Mouse (Mus musculus) intestine, postnatal 0 days (tissue): Measurements from ENCODE around the gene Siglece. TPM values are rescaled to one million over a fixed set of nuclear protein-coding genes. Genes with fewer than 3 reads are reported as not detected.

Source experiments
- ATAC-seq: fragments of 200-750 bp; cut with Nextera tagmentation; 2 replicates; pipeline ENCODE4 v1.8.0; 2017; ENCODE audit warnings: mild to moderate bottlenecking, moderate TSS enrichment, moderate library complexity
- H3K27ac ChIP-seq: fragments of 300-500 bp; sonication (generic); 2 replicates; pipeline ENCODE4 v1.5.1; 2014; ENCODE audit warnings: mild to moderate bottlenecking, low read depth, low read length, moderate library complexity
- H3K27me3 ChIP-seq: fragments of 300-500 bp; sonication (generic); replicated peaks from 2 replicates; pipeline ENCODE4 v1.6.1; 2014; ENCODE audit warnings: low read length, mixed read lengths; ENCODE audit not compliant: control insufficient read depth, insufficient read depth
- H3K36me3 ChIP-seq: fragments of 300-500 bp; sonication (generic); 2 replicates; pipeline ENCODE4 v1.6.1; 2014; ENCODE audit warnings: mild to moderate bottlenecking, moderate library complexity; ENCODE audit not compliant: control insufficient read depth, insufficient read depth
- H3K4me1 ChIP-seq: fragments of 300-500 bp; sonication (generic); replicated peaks from 2 replicates; pipeline ENCODE4 v1.6.1; 2014; ENCODE audit warnings: antibody characterized with exemption, low read length, mixed read lengths; ENCODE audit not compliant: control insufficient read depth, insufficient read depth
- H3K4me2 ChIP-seq: fragments of 300-500 bp; sonication (generic); replicated peaks from 2 replicates; pipeline ENCODE4 v1.6.1; 2014; ENCODE audit warnings: low read depth, mild to moderate bottlenecking, moderate library complexity
- H3K4me3 ChIP-seq: fragments of 300-500 bp; sonication (generic); 2 replicates; pipeline ENCODE4 v1.5.1; 2014; ENCODE audit warnings: low read depth, low read length
- H3K9ac ChIP-seq: fragments of 300-500 bp; sonication (generic); 2 replicates; pipeline ENCODE4 v1.6.1; 2014; ENCODE audit warnings: mild to moderate bottlenecking, low read depth, low read length
- H3K9me3 ChIP-seq: fragments of 300-500 bp; sonication (generic); 2 replicates; pipeline ENCODE4 v1.6.1; 2016; ENCODE audit warnings: mixed run types; ENCODE audit not compliant: control insufficient read depth
- CTCF ChIP-seq: sonication (generic); IDR thresholded peaks from 2 replicates; pipeline ENCODE4 v1.5.1; 2016; ENCODE audit warnings: low read depth, mild to moderate bottlenecking, control low read depth, antibody characterized with exemption, moderate library complexity
- WGBS: fragments of 180-500 bp; shearing (Covaris S2); extraction: QIAGEN DNeasy Blood & Tissue Kit; methylation state at CpG from one replicate; pipeline ENCODE4 v1.1.7; 2014; 5-methylcytosine and 5-hydroxymethylcytosine counted together
- polyA plus RNA-seq: library from polyadenylated mRNA; unstranded; fragments of >200 nt; fragmentation: Nextera tagmentation; extraction: Ambion mirVana; gene quantifications from 2 replicates; pipeline ENCODE4 v1.2.1, GENCODE M21; 2015

Siglece gene
- polyA plus RNA-seq, 1 experiment from 2014 or later = 0.64 TPM

DNA sequence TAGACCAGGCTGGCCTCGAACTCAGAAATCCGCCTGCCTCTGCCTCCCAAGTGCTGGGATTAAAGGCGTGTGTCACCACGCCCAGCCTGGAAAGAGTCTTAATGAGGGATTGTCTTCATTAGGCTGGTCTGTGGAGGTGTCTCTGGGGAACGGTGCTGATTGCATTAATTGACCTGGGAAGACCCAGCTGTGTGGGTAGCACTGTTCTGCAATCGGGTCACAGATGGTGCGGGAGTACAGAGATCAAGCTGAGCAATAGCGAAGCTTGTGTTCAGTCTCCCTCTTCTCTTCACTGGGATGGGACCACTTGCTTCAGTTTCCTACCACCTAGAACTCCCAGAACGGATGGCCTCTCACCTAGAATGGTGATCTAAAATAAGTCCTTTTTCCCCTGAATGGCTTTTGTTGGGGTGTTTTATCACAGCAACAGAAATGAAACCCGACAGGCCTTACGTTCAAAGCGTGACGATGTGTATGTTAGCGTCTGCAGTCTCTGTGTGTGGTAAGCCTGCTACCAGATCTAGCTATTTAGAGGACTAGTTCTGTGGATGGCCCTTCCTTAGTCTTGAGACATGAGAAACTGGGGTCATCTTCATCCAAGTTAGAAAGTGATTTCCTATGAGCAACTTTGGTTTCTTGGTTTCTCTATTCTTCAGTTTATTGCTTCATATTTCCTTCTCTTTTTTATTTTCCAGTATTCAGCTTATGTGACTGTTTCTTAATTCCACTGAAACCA lies 46.0 kb downstream of the Siglece start:
- no peak overlapping the region for H3K4me2 ChIP-seq
- no peak overlapping the region for H3K27ac ChIP-seq
- 90% methylated on average over 14 of the region's 14 CpGs for WGBS
- no peaks in the 10 kb centered on the region for H3K9me3 ChIP-seq
- no peaks in the 10 kb centered on the region for H3K4me1 ChIP-seq
- H3K4me3 ChIP-seq = no peak overlapping the region
- H3K27me3 ChIP-seq = no peaks in the 10 kb centered on the region
- TF ChIP-seq CTCF = no peak
- no peak overlapping the region for H3K9ac ChIP-seq
- no peaks in the 10 kb centered on the region for H3K36me3 ChIP-seq
- no peak for ATAC-seq

DNA sequence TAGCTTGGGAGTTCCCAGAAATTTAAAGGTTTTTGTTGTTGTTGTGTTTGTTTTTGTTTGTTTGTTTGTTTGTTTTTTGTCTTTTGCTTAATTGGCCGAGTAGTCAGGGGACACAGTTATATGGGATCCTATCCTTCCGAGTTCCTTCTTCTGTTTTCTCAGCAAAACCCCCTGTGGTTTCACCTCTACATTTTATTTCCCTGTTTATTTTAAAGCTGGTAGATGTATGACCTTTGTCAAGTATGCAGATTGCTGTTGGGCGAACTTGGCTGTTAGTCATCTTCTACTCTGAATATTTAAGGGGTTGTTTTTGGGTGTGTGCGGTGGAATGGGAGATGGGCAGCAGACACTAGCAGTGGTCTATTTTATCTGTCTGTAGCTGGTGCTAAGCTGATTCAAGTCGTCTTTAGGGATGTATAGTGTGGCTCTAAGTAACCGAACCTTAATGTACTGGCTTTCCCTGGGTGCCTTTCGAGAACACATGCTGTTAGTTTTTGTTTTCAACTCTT lies 51.6 kb downstream of the Siglece start:
- WGBS = 65% methylated on average over 7 of the region's 7 CpGs
- TF ChIP-seq CTCF = no peak
- H3K27ac ChIP-seq = no peak overlapping the region

DNA sequence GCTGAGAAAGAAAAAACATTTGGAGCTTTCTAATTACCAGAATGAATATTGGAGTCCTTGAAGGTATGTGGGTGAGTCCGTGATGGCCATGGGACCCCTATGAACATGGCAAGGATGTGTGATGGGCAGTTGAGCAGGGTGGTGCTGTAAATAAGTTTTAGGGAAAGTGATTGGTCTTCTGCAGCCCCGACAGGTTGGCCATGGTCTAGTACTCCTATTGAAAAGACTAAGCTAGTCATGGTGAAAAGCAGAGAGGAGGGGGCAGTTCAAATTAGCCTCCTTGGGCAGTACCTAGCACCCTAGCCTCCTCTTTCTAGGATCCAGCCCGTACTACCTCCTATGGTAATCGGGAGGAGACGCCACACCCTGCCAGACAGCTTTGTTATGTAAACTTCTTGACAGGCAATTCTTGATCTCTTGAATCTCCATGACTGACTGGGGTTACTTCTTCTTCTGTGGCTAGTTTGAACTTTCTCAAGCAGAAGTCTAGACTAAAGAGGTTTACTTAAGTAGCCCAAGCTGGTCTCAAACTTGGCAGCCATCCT lies 52.1 kb downstream of the Siglece start:
- no peak for TF ChIP-seq CTCF
- 36% methylated on average over 5 of the region's 5 CpGs for WGBS
- ATAC-seq = no peak
- Histone ChIP-seq H3K27ac (no peak overlapping the region), H3K9me3 (no peaks in the 10 kb centered on the region), H3K4me3 (no peak overlapping the region), H3K9ac (no peak overlapping the region), H3K27me3 (0 out of 2 replicates have a peak, but pooled peaks cover 6% of the 10 kb centered on the region), H3K4me2 (no peak overlapping the region), H3K36me3 (no peaks in the 10 kb centered on the region), H3K4me1 (peaks cover 6% of the 10 kb centered on the region; the same call in 1 of the 2 replicates)

More for the DNA sequence above, 51.6 kb downstream of the Siglece start:
- no peaks in the 10 kb centered on the region for H3K36me3 ChIP-seq
- peaks cover 6% of the 10 kb centered on the region; the same call in 1 of the 2 replicates for H3K4me1 ChIP-seq
- no peak overlapping the region for H3K4me2 ChIP-seq
- no peak overlapping the region for H3K4me3 ChIP-seq
- no peak for ATAC-seq
- H3K9me3 ChIP-seq = no peaks in the 10 kb centered on the region
- H3K27me3 ChIP-seq = 0 out of 2 replicates have a peak, but pooled peaks cover 6% of the 10 kb centered on the region
- H3K9ac ChIP-seq = no peak overlapping the region

DNA sequence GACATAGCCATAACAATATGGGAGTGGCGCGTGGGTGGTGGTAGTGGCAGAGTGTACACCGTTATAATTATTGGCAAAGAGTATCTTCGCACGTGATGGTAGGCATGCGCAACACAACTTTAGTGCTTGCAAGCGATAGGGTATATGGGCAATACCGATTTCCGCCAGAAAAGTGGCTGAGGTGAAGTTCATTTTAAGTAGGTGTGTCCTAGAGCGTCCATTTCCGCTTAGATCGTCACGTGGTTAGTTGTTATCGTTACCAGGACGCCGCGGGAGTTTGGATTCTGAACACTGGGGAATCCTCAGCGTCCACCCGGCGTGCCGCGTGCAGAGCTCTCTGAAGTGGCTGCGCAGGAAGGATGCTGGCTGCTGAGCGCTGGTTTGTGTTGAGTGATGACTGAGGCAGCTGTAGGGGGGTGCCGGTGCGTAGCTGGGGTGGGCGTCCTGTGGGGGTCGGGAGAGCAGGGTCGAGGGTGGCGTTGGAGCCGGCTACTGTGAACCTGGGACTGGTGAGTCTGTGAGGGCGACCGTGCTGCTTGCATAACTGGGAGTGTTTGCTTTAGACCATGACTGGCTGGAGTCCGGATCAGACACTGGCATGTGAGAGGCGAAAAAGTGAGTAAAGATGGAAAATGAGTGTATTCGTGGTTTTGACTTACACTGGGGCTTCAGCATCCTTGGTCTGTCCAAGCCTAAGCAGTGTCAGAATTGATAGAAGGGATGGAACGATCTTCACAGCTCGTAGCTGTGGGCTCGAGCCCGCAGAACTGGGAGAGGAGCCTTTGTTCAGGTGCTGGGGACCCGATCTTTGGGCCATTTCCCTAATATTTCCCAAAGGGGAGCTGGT lies 52.8 kb downstream of the Siglece start, which contains the start of gene Zfp819:
TSS of gene Zfp819 (plus strand) at position 274 of the 847 bp plus-strand sequence.
- peak; percentile 87 for ATAC-seq
- no peaks in the 10 kb centered on the region for H3K9me3 ChIP-seq
- H3K4me1 ChIP-seq = peaks cover 6% of the 10 kb centered on the region; the same call in 1 of the 2 replicates
- no peak within 1 kb of the TSS for H3K27ac ChIP-seq
- 0 out of 2 replicates have a peak, but pooled peaks cover 6% of the 10 kb centered on the region for H3K27me3 ChIP-seq
- H3K36me3 ChIP-seq = no peaks in the 10 kb centered on the region
- WGBS = 15% methylated on average over 41 of the region's 41 CpGs
- peak within 1 kb of the TSS; percentile 16; the same call in 1 of the 2 replicates for H3K4me3 ChIP-seq
- peak within 1 kb of the TSS; percentile 58 for H3K4me2 ChIP-seq
- TF ChIP-seq CTCF = no peak
- no peak within 1 kb of the TSS for H3K9ac ChIP-seq

DNA sequence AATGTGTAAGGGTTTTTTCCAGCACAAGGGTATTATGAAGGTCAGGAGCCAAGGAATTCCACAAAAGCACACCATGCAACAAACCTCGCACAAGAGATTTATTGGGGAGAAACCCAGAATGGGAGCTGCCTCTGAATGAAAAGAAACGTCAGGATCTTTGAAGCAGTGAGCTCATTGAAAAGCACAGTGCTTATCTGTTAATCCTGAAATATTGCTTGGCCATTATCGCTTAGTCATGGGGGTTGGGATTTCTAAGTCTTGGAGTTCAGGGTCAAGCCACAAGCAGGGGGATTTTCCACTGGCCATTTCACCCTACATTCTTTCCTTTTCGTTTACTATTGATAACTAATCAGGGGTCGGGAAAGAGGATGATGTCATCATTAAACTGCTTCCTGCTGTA lies 58.1 kb downstream of the Siglece start:
- Histone ChIP-seq H3K36me3 (no peaks in the 10 kb centered on the region), H3K4me1 (0 out of 2 replicates have a peak, but pooled peaks cover 2% of the 10 kb centered on the region), H3K9ac (no peak overlapping the region), H3K27me3 (no peaks in the 10 kb centered on the region), H3K27ac (no peak overlapping the region), H3K4me3 (no peak overlapping the region), H3K4me2 (no peak overlapping the region), H3K9me3 (no peaks in the 10 kb centered on the region)
- ATAC-seq = no peak
- no peak for TF ChIP-seq CTCF
- WGBS = 22% methylated on average over 5 of the region's 5 CpGs

Other genes with a start within 250 kb of the Siglece start
- gene Lim2, start 232.5 kb downstream of the Siglece start, polyA plus RNA-seq = 0.52 and 0.92 TPM in 2 replicates
- 1.6 and 2.7 TPM in 2 replicates for gene Nkg7, start 223.1 kb downstream of the Siglece start, polyA plus RNA-seq
- gene Cldnd2, start 219.4 kb downstream of the Siglece start, polyA plus RNA-seq = not detected in 2 replicates
- gene Etfb, start 216.1 kb downstream of the Siglece start, polyA plus RNA-seq = 813 and 825 TPM in 2 replicates
- 0.23 and 0.24 TPM in 2 replicates for gene Gm45233, start 216.0 kb downstream of the Siglece start, polyA plus RNA-seq
- gene Vsig10l, start 197.0 kb downstream of the Siglece start, polyA plus RNA-seq = 4.5 and 5.3 TPM in 2 replicates
- 0.20 TPM in 2 replicates for gene Iglon5, start 170.1 kb downstream of the Siglece start, polyA plus RNA-seq
- gene 4931406B18Rik, start 154.2 kb downstream of the Siglece start, polyA plus RNA-seq = not detected in 2 replicates
- 1.5 and 2.7 TPM in 2 replicates for gene Cd33, start 115.7 kb downstream of the Siglece start, polyA plus RNA-seq
- gene Zfp658, start 97.9 kb downstream of the Siglece start, polyA plus RNA-seq = 0.68 and 0.75 TPM in 2 replicates
- gene Zfp719, start 80.6 kb downstream of the Siglece start, polyA plus RNA-seq = 3.5 and 3.6 TPM in 2 replicates
- gene Zfp819, start 53.0 kb downstream of the Siglece start, polyA plus RNA-seq = not detected in 2 replicates
- gene Ceacam18, start 25.5 kb downstream of the Siglece start, polyA plus RNA-seq = 59.7 and 68.3 TPM in 2 replicates
- gene Ctu1, start 11.9 kb upstream of the Siglece start, polyA plus RNA-seq = 5.2 and 5.8 TPM in 2 replicates
- 0.09 and 0.12 TPM in 2 replicates for gene Klk14, start 30.3 kb upstream of the Siglece start, polyA plus RNA-seq
- gene Klk13, start 52.4 kb upstream of the Siglece start, polyA plus RNA-seq = 0.12 TPM in 1 of 2 replicates, not detected in the other
- not detected in 2 replicates for gene Klk12, start 108.7 kb upstream of the Siglece start, polyA plus RNA-seq
- gene Klk11, start 114.4 kb upstream of the Siglece start, polyA plus RNA-seq = 0.21 TPM in 1 of 2 replicates, not detected in the other
- 0.33 TPM in 1 of 2 replicates, not detected in the other for gene Klk10, start 120.9 kb upstream of the Siglece start, polyA plus RNA-seq
- not detected in 2 replicates for gene Klk9, start 131.7 kb upstream of the Siglece start, polyA plus RNA-seq
- gene Klk8, start 137.4 kb upstream of the Siglece start, polyA plus RNA-seq = 3.0 and 3.5 TPM in 2 replicates
- gene Klk7, start 151.1 kb upstream of the Siglece start, polyA plus RNA-seq = not detected in 2 replicates
- gene Klk6, start 164.3 kb upstream of the Siglece start, polyA plus RNA-seq = not detected in 2 replicates
- not detected in 2 replicates for gene Klk5, start 181.8 kb upstream of the Siglece start, polyA plus RNA-seq
- gene Klk4, start 221.0 kb upstream of the Siglece start, polyA plus RNA-seq = not detected in 2 replicates